Mouse (Mus musculus) heart, embryonic 14.5 days (tissue): ENCODE results near the gene Fam184b. TPM values are rescaled to one million over a fixed set of nuclear protein-coding genes. Genes with fewer than 3 reads are reported as not detected.

Experiments
- ATAC-seq: fragments of 200-750 bp; cut with Nextera tagmentation; 2 replicates; pipeline ENCODE4 v1.8.0; 2017; ENCODE audit warnings: low read depth, moderate TSS enrichment; ENCODE audit not compliant: insufficient number of reproducible peaks, insufficient read depth, low FRiP score
- H3K27ac ChIP-seq, 2 experiments: fragments of 200-500 bp in 1 of 2; fragments of 300-500 bp in 1 of 2; sonication (generic) in 1 of 2; replicated peaks in 1 of 2; 2 replicates each; pipeline ENCODE4 v1.5.1; 2012 to 2014; ENCODE audit warnings: low read depth in 2 of 2, low read length in 2 of 2, control low read depth in 1 of 2, mild to moderate bottlenecking in 1 of 2, mixed read lengths in 1 of 2; ENCODE audit not compliant: control insufficient read depth in 1 of 2, insufficient read depth in 1 of 2
- H3K27me3 ChIP-seq: fragments of 300-500 bp; sonication (generic); 2 replicates; pipeline ENCODE4 v1.6.1; 2014; ENCODE audit warnings: mild to moderate bottlenecking, low read length, control low read depth; ENCODE audit not compliant: control insufficient read depth, insufficient read depth
- H3K36me3 ChIP-seq: fragments of 300-500 bp; sonication (generic); 2 replicates; pipeline ENCODE4 v1.6.1; 2014; ENCODE audit warnings: mild to moderate bottlenecking, control low read depth, low read length, mixed read lengths; ENCODE audit not compliant: control insufficient read depth, insufficient read depth
- H3K4me1 ChIP-seq, 2 experiments: fragments of 200-500 bp in 1 of 2; fragments of 300-500 bp in 1 of 2; sonication (generic) in 1 of 2; 2 replicates each; pipeline ENCODE4 v1.6.1; 2012 to 2014; ENCODE audit warnings: low read length in 2 of 2, control low read depth in 1 of 2, mixed read lengths in 1 of 2; ENCODE audit not compliant: control insufficient read depth in 2 of 2, insufficient read depth in 2 of 2
- H3K4me2 ChIP-seq: fragments of 300-500 bp; sonication (generic); 2 replicates; pipeline ENCODE4 v1.6.1; 2014; ENCODE audit warnings: mild to moderate bottlenecking, low read length
- H3K4me3 ChIP-seq, 2 experiments: fragments of 200-500 bp in 1 of 2; fragments of 300-500 bp in 1 of 2; sonication (generic) in 1 of 2; 2 replicates each; pipeline ENCODE4 v1.5.1; 2012 to 2014; ENCODE audit warnings: low read length in 2 of 2, mild to moderate bottlenecking in 2 of 2, control low read depth in 1 of 2, low read depth in 1 of 2, moderate library complexity in 1 of 2; ENCODE audit not compliant: control insufficient read depth in 1 of 2, insufficient read depth in 1 of 2
- H3K9ac ChIP-seq: fragments of 300-500 bp; sonication (generic); 2 replicates; pipeline ENCODE4 v1.6.1; 2014; ENCODE audit warnings: mild to moderate bottlenecking, low read length
- H3K9me3 ChIP-seq: fragments of 300-500 bp; sonication (generic); 2 replicates; pipeline ENCODE4 v1.6.1; 2016; ENCODE audit warnings: low read length, control low read depth; ENCODE audit not compliant: control insufficient read depth
- WGBS: fragments of 180-500 bp; shearing (Covaris S2); extraction: QIAGEN DNeasy Blood & Tissue Kit; methylation state at CpG from one replicate; pipeline ENCODE4 v1.1.7; 2014; 5-methylcytosine and 5-hydroxymethylcytosine counted together
- polyA plus RNA-seq: library from polyadenylated mRNA; unstranded; fragments of >200 nt; fragmentation: Nextera tagmentation; extraction: Ambion mirVana; gene quantifications from 2 replicates; pipeline ENCODE4 v1.2.1, GENCODE M21; 2014

Gene Fam184b
- polyA plus RNA-seq = 0.15 and 0.34 TPM in 2 replicates

GRCm38 (mm10) chr5:45638806-45639714 lies at the start of gene Fam184b:
Fam184b (minus strand) TSS chr5:45639614.
- H3K27ac ChIP-seq = no peak within 1 kb of the TSS
- 1% methylated on average over 48 of the region's 48 CpGs for whole genome bisulfite sequencing
- peak within 1 kb of the TSS; percentile 55 to 56 for H3K4me3 ChIP-seq
- peak; percentile 31; the same call in 1 of the 2 replicates for ATAC-seq
- H3K9ac ChIP-seq = peak within 1 kb of the TSS; percentile 62
- H3K27me3 ChIP-seq = peaks cover 23% of the 10 kb centered on the region
- peak within 1 kb of the TSS; percentile 89 for H3K4me2 ChIP-seq
- no peaks in the 10 kb centered on the region for H3K9me3 ChIP-seq
- peaks cover 0 to 4% of the 10 kb centered on the region in 2 experiments; a peak in 3 of 4 replicates for H3K4me1 ChIP-seq
- H3K36me3 ChIP-seq = no peaks in the 10 kb centered on the region

DNA sequence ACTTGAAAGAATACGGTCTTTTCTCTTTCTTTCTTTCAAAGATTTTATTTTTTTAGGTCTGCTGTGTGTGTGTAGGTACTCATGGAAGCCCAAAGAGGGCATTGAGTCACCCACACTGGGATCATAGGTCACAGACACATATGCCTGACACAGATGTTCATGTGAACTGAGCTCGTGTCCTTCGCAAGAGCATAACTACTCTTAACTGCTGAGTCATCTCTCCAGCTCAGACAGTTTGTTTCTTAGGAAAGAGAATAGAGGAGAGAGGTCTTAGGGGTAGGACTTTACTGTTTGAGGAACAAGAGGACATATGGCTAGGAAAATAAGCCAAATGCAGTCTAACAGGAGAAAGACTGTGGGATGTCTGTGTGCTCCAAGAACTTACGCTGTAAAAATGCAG lies 49.7 kb upstream of the Fam184b start:
- H3K4me2 ChIP-seq = no peak overlapping the region
- H3K27ac ChIP-seq = no peak overlapping the region
- H3K9me3 ChIP-seq = no peaks in the 10 kb centered on the region
- no peak overlapping the region for H3K4me3 ChIP-seq
- no peaks in the 10 kb centered on the region for H3K4me1 ChIP-seq
- no peaks in the 10 kb centered on the region for H3K27me3 ChIP-seq
- ATAC-seq = no peak
- peaks cover 32% of the 10 kb centered on the region for H3K36me3 ChIP-seq
- no peak overlapping the region for H3K9ac ChIP-seq
- 87% methylated on average over 4 of the region's 4 CpGs for WGBS

DNA sequence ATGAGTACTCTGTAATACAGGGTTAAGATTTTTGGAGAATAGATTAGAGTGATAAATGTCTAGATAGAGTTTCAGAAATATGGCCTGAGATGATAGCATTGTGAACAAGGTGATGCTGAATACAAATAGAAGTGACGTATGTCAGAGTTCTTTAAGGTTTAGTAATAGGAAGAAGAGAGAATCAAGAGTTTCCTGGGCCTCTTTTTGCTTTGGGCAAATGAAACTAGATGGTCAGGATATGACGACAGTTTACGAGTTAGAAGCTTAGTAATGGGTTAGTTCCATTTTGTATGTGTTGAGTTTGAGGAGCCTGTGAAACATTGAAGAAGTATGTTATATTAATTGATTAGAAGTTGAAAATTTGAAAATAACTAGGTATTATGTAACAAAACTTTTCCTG lies 46.8 kb upstream of the Fam184b start:
- whole genome bisulfite sequencing = 95% methylated on average over 3 of the region's 3 CpGs
- Histone ChIP-seq H3K4me3 (no peak overlapping the region), H3K4me2 (no peak overlapping the region), H3K9ac (no peak overlapping the region), H3K36me3 (peaks cover 34% of the 10 kb centered on the region), H3K9me3 (no peaks in the 10 kb centered on the region), H3K27me3 (no peaks in the 10 kb centered on the region), H3K27ac (no peak overlapping the region), H3K4me1 (no peaks in the 10 kb centered on the region)
- ATAC-seq = no peak

GRCm38 (mm10) chr5:45685243-45685642 lies 45.8 kb upstream of the Fam184b start:
- Histone ChIP-seq H3K36me3 (peaks cover 38% of the 10 kb centered on the region), H3K4me2 (no peak overlapping the region), H3K4me1 (no peaks in the 10 kb centered on the region), H3K9me3 (no peaks in the 10 kb centered on the region), H3K27me3 (no peaks in the 10 kb centered on the region), H3K27ac (no peak overlapping the region), H3K4me3 (no peak overlapping the region), H3K9ac (no peak overlapping the region)
- 96% methylated on average over 2 of the region's 2 CpGs for WGBS
- ATAC-seq = no peak

- Histone ChIP-seq H3K4me2 (no peak overlapping the region), H3K27ac (no peak overlapping the region), H3K4me3 (no peak overlapping the region), H3K27me3 (no peaks in the 10 kb centered on the region), H3K36me3 (peaks cover 39% of the 10 kb centered on the region), H3K4me1 (no peaks in the 10 kb centered on the region), H3K9ac (no peak overlapping the region), H3K9me3 (no peaks in the 10 kb centered on the region)
- ATAC-seq = no peak
- WGBS = 100% methylated on average over 1 of the region's 1 CpGs
Observed at GRCm38 (mm10) chr5:45683388-45683787, 44.0 kb upstream of the Fam184b start.

GRCm38 (mm10) chr5:45679955-45680354 lies 40.5 kb upstream of the Fam184b start:
- peaks cover 64% of the 10 kb centered on the region for H3K36me3 ChIP-seq

GRCm38 (mm10) chr5:45677639-45678038 lies 38.2 kb upstream of the Fam184b start:
- no peak overlapping the region for H3K27ac ChIP-seq
- ATAC-seq = no peak
- WGBS = 72% methylated on average over 4 of the region's 4 CpGs
- no peaks in the 10 kb centered on the region for H3K4me1 ChIP-seq
- H3K9me3 ChIP-seq = no peaks in the 10 kb centered on the region
- H3K4me3 ChIP-seq = no peak overlapping the region
- peaks cover 60% of the 10 kb centered on the region for H3K36me3 ChIP-seq
- no peak overlapping the region for H3K9ac ChIP-seq
- no peak overlapping the region for H3K4me2 ChIP-seq
- H3K27me3 ChIP-seq = no peaks in the 10 kb centered on the region

More at GRCm38 (mm10) chr5:45679955-45680354, 40.5 kb upstream of the Fam184b start:
- Histone ChIP-seq H3K4me2 (no peak overlapping the region), H3K27ac (no peak overlapping the region), H3K27me3 (no peaks in the 10 kb centered on the region), H3K4me3 (no peak overlapping the region), H3K9ac (no peak overlapping the region), H3K4me1 (no peaks in the 10 kb centered on the region), H3K9me3 (no peaks in the 10 kb centered on the region)
- ATAC-seq = no peak
